ENCODE assay signal across 24 mouse cellular contexts in genomic region chr7:29456716-29457115, GRCm38 (mm10).
A peak's percentile ranks its signal among the peaks of the same experiment; 100 is the strongest.
DNase-seq lines count a peak whose midpoint lies in the region; ATAC-seq and TF ChIP-seq lines count a peak whose summit lies in the region.
"Had no signal": no experiment of that assay in that cellular context is flagged by ENCODE, and none has a peak within 500 bp of the region (broad histone marks: within the 10 kb centered on the region; RNA-seq: fewer than 3 reads in every experiment).

No protein-coding gene starts in this region.

- no peak for TF ChIP-seq CTCF in thymus, adult 2 months (IDR thresholded peaks at IDR 0.05; ENCODE audit: borderline replicate concordance, control insufficient read depth, extremely low read depth, insufficient read depth, low read length, poor library complexity)

- ATAC-seq in heart, embryonic 11.5 days (replicated peaks; ENCODE audit: insufficient number of reproducible peaks, low FRiP score, low TSS enrichment) = no peak
- ATAC-seq: CD4-positive, CD25-positive, alpha-beta regulatory T cell, adult 4 months; forebrain, embryonic 16.5 days had no signal

- H3K27me3 ChIP-seq in thymus, adult 2 months (ENCODE audit: control insufficient read depth, insufficient read depth, low read length) = no peaks in the 10 kb centered on the region
- H3K27me3 ChIP-seq in heart, embryonic 11.5 days (ENCODE audit: control insufficient read depth, insufficient read depth, low read length) = peaks cover 90% of the 10 kb centered on the region
- H3K27me3 ChIP-seq: embryonic facial prominence, embryonic 13.5 days; forebrain, embryonic 12.5 days; hindbrain, embryonic 15.5 days had no signal

- H3K27ac ChIP-seq in thymus, adult 2 months (ENCODE audit: control insufficient read depth, insufficient read depth, low read length) = peak overlapping the region; percentile 75
- no peak overlapping the region for H3K27ac ChIP-seq in heart, embryonic 11.5 days (ENCODE audit: low read depth, low read length)
- H3K27ac ChIP-seq: embryonic facial prominence, embryonic 10.5 days; embryonic facial prominence, embryonic 13.5 days; forebrain, embryonic 12.5 days; heart, embryonic 10.5 days; hindbrain, embryonic 12.5 days; hindbrain, embryonic 15.5 days had no signal

- 30% methylated on average over 9 of the region's 9 CpGs for WGBS in thymus, adult 2 months
- 84% methylated on average over 9 of the region's 9 CpGs for WGBS in heart, embryonic 11.5 days (ENCODE audit: insufficient replicate concordance)

- no peak overlapping the region for H3K9ac ChIP-seq in heart, embryonic 11.5 days (ENCODE audit: low read depth, low read length)
- H3K9ac ChIP-seq: embryonic facial prominence, embryonic 13.5 days; forebrain, embryonic 12.5 days; hindbrain, embryonic 12.5 days; hindbrain, embryonic 15.5 days had no signal

- H3K4me1 ChIP-seq in thymus, adult 2 months (replicated peaks; ENCODE audit: control insufficient read depth, insufficient read depth, low read length) = peaks cover 54% of the 10 kb centered on the region
- peaks cover 10% of the 10 kb centered on the region; the same call in 1 of the 2 replicates for H3K4me1 ChIP-seq in heart, embryonic 11.5 days (ENCODE audit: control insufficient read depth, insufficient read depth, low read length)

- H3K4me2 ChIP-seq in heart, embryonic 11.5 days = no peak overlapping the region
- H3K4me2 ChIP-seq: embryonic facial prominence, embryonic 13.5 days; forebrain, embryonic 12.5 days; hindbrain, embryonic 12.5 days; hindbrain, embryonic 15.5 days had no signal

- peak; percentile 36 for DNase-seq in thymus, adult 2 months
- DNase-seq in thymus, postnatal 10 days (ENCODE audit: low spot score in 2 of 2) = peak; percentile 14 to 31
- DNase-seq in thymus, postnatal 36 days = peak; percentile 15 to 52
- no peak for DNase-seq in cerebellum, postnatal 14 days
- DNase-seq in layer of hippocampus, postnatal 14 days (ENCODE audit: low spot score in 2 of 2) = no peak
- DNase-seq: adrenal gland, adult 2 months; adrenal gland, postnatal 14 days; cerebellum, adult 11 months; cerebellum, adult 2 months; cerebellum, adult 9-11 months; cerebellum, postnatal 36 days; embryo, embryonic 11 days; gastrocnemius, postnatal 25 days; heart, adult 2 months had no signal

- no peak for TF ChIP-seq POLR2A in thymus, adult 2 months (IDR thresholded peaks at IDR 0.05; ENCODE audit: control insufficient read depth, extremely low read depth, insufficient read depth, low read length, poor library complexity)

- H3K4me3 ChIP-seq in thymus, adult 2 months (ENCODE audit: control insufficient read depth, insufficient read depth, low read length) = no peak overlapping the region
- H3K4me3 ChIP-seq in heart, embryonic 11.5 days (ENCODE audit: low read depth, low read length) = no peak overlapping the region
- H3K4me3 ChIP-seq: embryonic facial prominence, embryonic 10.5 days; embryonic facial prominence, embryonic 13.5 days; erythroblast, embryonic 14.5 days; forebrain, embryonic 12.5 days; heart, adult 2 months; heart, embryonic 10.5 days; hindbrain, embryonic 12.5 days; hindbrain, embryonic 15.5 days had no signal

- peaks cover 2% of the 10 kb centered on the region; the same call in 1 of the 2 replicates for H3K9me3 ChIP-seq in heart, embryonic 11.5 days (replicated peaks; ENCODE audit: control insufficient read depth, low read length)
- H3K9me3 ChIP-seq: embryonic facial prominence, embryonic 10.5 days; embryonic facial prominence, embryonic 13.5 days; forebrain, embryonic 12.5 days; heart, embryonic 10.5 days; hindbrain, embryonic 12.5 days; hindbrain, embryonic 15.5 days had no signal

- H3K36me3 ChIP-seq in thymus, adult 2 months (ENCODE audit: control insufficient read depth, insufficient read depth, low read length) = no peaks in the 10 kb centered on the region
- no peaks in the 10 kb centered on the region for H3K36me3 ChIP-seq in heart, embryonic 11.5 days (ENCODE audit: control insufficient read depth, insufficient read depth, low read length)
- H3K36me3 ChIP-seq: embryonic facial prominence, embryonic 10.5 days; embryonic facial prominence, embryonic 13.5 days; forebrain, embryonic 12.5 days; heart, embryonic 10.5 days; hindbrain, embryonic 12.5 days; hindbrain, embryonic 15.5 days had no signal

Comparison
In these comparisons a context has a peak if more than half of its experiments do, and no peak if none do; other contexts are left out.
1. DNase-seq: peak in thymus, adult 2 months (single experiment), thymus, postnatal 10 days (2 of 2) and thymus, postnatal 36 days (2 of 2); none in cerebellum, postnatal 14 days (0 of 2) and layer of hippocampus, postnatal 14 days (0 of 2).